ENCODE assay signal across 8 mouse cellular contexts in the genomic region with DNA sequence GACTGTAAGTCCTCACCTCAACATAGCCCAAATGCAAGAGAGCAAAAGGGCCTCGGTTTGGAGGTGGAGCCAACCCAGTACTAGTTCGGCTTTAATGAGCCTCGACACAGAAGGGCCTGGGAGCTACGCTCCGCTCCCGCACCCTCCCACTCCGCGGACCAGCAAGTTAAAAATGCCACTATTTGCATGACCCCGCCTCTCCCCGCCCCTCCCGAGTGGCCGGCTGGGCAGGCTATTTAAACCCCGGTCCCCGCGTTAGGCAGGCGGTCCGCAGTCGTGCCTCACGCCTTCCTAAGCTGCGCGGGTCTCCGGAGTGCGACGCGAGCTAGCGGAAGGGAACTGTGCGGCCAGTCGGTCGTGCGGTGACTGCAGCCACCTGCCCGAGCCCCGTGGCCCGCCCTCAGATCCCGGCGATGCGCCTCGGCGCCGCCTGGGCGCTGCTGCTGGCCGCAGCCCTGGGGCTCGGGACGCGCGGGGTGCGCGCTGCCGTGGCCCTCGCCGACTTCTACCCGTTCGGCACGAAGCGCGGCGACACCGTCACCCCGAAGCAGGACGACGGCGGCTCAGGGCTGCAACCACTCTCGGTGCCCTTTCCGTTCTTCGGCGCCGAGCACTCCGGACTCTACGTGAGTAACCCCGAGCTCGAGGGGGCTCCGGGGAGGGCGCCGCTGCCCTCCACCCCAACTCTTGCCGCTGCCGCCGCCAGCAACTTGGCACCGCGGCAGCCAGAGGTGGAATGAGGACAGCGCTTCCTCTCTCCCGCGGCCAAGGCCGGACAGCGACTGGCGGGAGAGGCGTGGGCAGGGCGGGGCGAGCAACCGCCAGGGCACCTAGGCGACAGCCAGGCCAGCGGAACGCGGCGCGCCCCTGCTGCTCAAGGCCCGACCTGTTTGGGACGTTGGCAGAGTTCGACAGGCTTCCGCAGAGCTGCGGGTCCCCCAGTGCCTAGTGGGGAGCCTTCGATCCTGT. TPM values are rescaled to one million over a fixed set of nuclear protein-coding genes. Genes with fewer than 3 reads are reported as not detected.
A peak's percentile ranks its signal among the peaks of the same experiment; 100 is the strongest.
DNase-seq lines count a peak whose midpoint lies in the region; ATAC-seq and TF ChIP-seq lines count a peak whose summit lies in the region.

A gene (plus strand): TSS at position 266 of the 969 bp plus-strand sequence.

- peak; percentile 6; the same call in 1 of the 2 replicates for TF ChIP-seq CTCF in lung, postnatal 0 days (IDR thresholded peaks at IDR 0.05)

- H3K9me3 ChIP-seq in hindbrain, embryonic 13.5 days = no peaks in the 10 kb centered on the region
- no peaks in the 10 kb centered on the region for H3K9me3 ChIP-seq in lung, postnatal 0 days (ENCODE audit: low read length)

- ATAC-seq in hindbrain, embryonic 13.5 days (ENCODE audit: low FRiP score) = peak; percentile 86
- peak; percentile 93 for ATAC-seq in lung, postnatal 0 days

- H3K9ac ChIP-seq in hindbrain, embryonic 13.5 days = peak within 1 kb of the TSS; percentile 76
- H3K9ac ChIP-seq in lung, postnatal 0 days (replicated peaks; ENCODE audit: low read depth) = peak within 1 kb of the TSS; percentile 46

- peak within 1 kb of the TSS; percentile 100 for H3K4me2 ChIP-seq in hindbrain, embryonic 13.5 days
- peak within 1 kb of the TSS; percentile 96 for H3K4me2 ChIP-seq in lung, postnatal 0 days (replicated peaks; ENCODE audit: low read depth, low read length)

- TF ChIP-seq EP300 in lung, postnatal 0 days (IDR thresholded peaks at IDR 0.05) = no peak

- peaks cover 54% of the 10 kb centered on the region for H3K27me3 ChIP-seq in hindbrain, embryonic 13.5 days
- H3K27me3 ChIP-seq in lung, postnatal 0 days (replicated peaks; ENCODE audit: insufficient read depth, low read length) = no peaks in the 10 kb centered on the region

- H3K4me3 ChIP-seq in hindbrain, embryonic 13.5 days = peak within 1 kb of the TSS; percentile 58
- H3K4me3 ChIP-seq in lung, postnatal 0 days (ENCODE audit: low read depth, low read length) = peak within 1 kb of the TSS; percentile 59

- no peaks in the 10 kb centered on the region for H3K36me3 ChIP-seq in hindbrain, embryonic 13.5 days
- H3K36me3 ChIP-seq in lung, postnatal 0 days (ENCODE audit: insufficient read depth, low read length) = no peaks in the 10 kb centered on the region

- H3K4me1 ChIP-seq in hindbrain, embryonic 13.5 days (replicated peaks) = peaks cover 18% of the 10 kb centered on the region
- peaks cover 17% of the 10 kb centered on the region; the same call in 1 of the 2 replicates for H3K4me1 ChIP-seq in lung, postnatal 0 days (ENCODE audit: insufficient read depth, low read depth, low read length)

- H3K27ac ChIP-seq in hindbrain, embryonic 13.5 days = no peak within 1 kb of the TSS; the same call in 1 of the 2 replicates
- peak within 1 kb of the TSS; percentile 81 for H3K27ac ChIP-seq in lung, postnatal 0 days (ENCODE audit: low read length)

- peak; percentile 94 for DNase-seq in ZHBTc4 (ENCODE audit: low read depth, low spot score)
- peak; percentile 88 to 91 for DNase-seq in cerebellum, postnatal 25 days
- peak; percentile 69 to 70 for DNase-seq in frontal cortex, postnatal 36 days (ENCODE audit: low spot score in 2 of 2)
- DNase-seq in layer of hippocampus, postnatal 14 days (ENCODE audit: low spot score in 2 of 2) = peak; percentile 71 to 81
- DNase-seq in lung, postnatal 0 days (ENCODE audit: low spot score) = peak; percentile 95
- peak; percentile 87 for DNase-seq in ovary, postnatal 14 days (ENCODE audit: low spot score)
- peak; percentile 79 for DNase-seq in urinary bladder, postnatal 10 days (ENCODE audit: low spot score)

- under 1% methylated on average over 99 of the region's 100 CpGs for WGBS in hindbrain, embryonic 13.5 days
- 3% methylated on average over 85 of the region's 100 CpGs for WGBS in lung, postnatal 0 days

RNA-seq across cellular contexts. Expression of the gene that starts here (rescaled TPM):
- polyA plus RNA-seq in hindbrain, embryonic 13.5 days (2015; fragmentation: Nextera tagmentation; extraction: Ambion mirVana) = 8.8 and 9.3 TPM in 2 replicates
- 1 to 10 TPM; 5.7 to 8.5 TPM for total RNA-seq in layer of hippocampus, postnatal 14 days (2021)
- 8.4 and 13.8 TPM in 2 replicates for polyA plus RNA-seq in lung, postnatal 0 days (2015; fragmentation: Nextera tagmentation; extraction: Ambion mirVana)
